Mouse (Mus musculus) intestine, embryonic 15.5 days (tissue): ENCODE data around the gene Eif2a. TPM values are rescaled to one million over a fixed set of nuclear protein-coding genes. Genes with fewer than 3 reads are reported as not detected.

Experiments used
- ATAC-seq: fragments of 200-750 bp; cut with Nextera tagmentation; 2 replicates; pipeline ENCODE4 v1.8.0; 2017; ENCODE audit warnings: moderate TSS enrichment, moderate library complexity
- H3K27ac ChIP-seq: fragments of 300-500 bp; sonication (generic); 2 replicates; pipeline ENCODE4 v1.5.1; 2015; ENCODE audit warnings: mild to moderate bottlenecking, inconsistent platforms
- H3K27me3 ChIP-seq: fragments of 300-500 bp; sonication (generic); replicated peaks from 2 replicates; pipeline ENCODE4 v1.6.1; 2015; ENCODE audit warnings: inconsistent platforms
- H3K36me3 ChIP-seq: fragments of 300-500 bp; sonication (generic); 2 replicates; pipeline ENCODE4 v1.6.1; 2015; ENCODE audit warnings: inconsistent platforms
- H3K4me1 ChIP-seq: fragments of 300-500 bp; sonication (generic); replicated peaks from 2 replicates; pipeline ENCODE4 v1.6.1; 2015; ENCODE audit warnings: inconsistent platforms
- H3K4me2 ChIP-seq: fragments of 300-500 bp; sonication (generic); replicated peaks from 2 replicates; pipeline ENCODE4 v1.6.1; 2015; ENCODE audit warnings: mild to moderate bottlenecking, inconsistent platforms
- H3K4me3 ChIP-seq: fragments of 300-500 bp; sonication (generic); replicated peaks from 2 replicates; pipeline ENCODE4 v1.5.1; 2015; ENCODE audit warnings: inconsistent platforms
- H3K9ac ChIP-seq: fragments of 300-500 bp; sonication (generic); 2 replicates; pipeline ENCODE4 v1.6.1; 2015; ENCODE audit warnings: inconsistent platforms
- H3K9me3 ChIP-seq: fragments of 300-500 bp; sonication (generic); 2 replicates; pipeline ENCODE4 v1.6.1; 2016; ENCODE audit warnings: inconsistent platforms
- WGBS: fragments of 180-500 bp; shearing (Covaris S2); methylation state at CpG from one replicate; pipeline ENCODE4 v1.1.7; 2015; 5-methylcytosine and 5-hydroxymethylcytosine counted together
- polyA plus RNA-seq: library from polyadenylated mRNA; unstranded; fragments of >200 nt; fragmentation: Nextera tagmentation; extraction: Ambion mirVana; gene quantifications from 2 replicates; pipeline ENCODE4 v1.2.1, GENCODE M21; 2015

Eif2a gene
- polyA plus RNA-seq, 1 experiment from 2014 or later, result 58.4 TPM

DNA sequence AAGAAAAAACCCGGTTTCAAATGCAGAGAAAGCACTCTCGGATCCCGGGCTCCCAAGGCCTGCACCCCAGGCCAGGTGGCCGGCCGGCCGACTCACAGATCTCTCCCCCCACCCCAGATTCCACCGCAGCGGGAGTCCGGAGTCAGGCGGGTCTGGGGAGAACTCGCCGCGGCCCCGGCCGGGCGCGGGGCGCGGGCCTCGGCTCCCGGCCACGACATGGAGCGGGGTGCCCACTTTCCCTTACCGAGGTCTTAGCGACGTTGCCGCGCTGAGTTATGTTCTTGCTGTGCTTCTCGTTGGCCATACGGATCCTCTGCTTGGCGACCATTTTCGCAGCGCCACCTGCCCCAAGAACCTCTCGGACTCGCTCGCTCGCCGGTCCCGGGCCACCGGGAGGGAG, 455 bp upstream of the Eif2a start:
- WGBS, result under 1% methylated on average over 40 of the region's 40 CpGs

DNA sequence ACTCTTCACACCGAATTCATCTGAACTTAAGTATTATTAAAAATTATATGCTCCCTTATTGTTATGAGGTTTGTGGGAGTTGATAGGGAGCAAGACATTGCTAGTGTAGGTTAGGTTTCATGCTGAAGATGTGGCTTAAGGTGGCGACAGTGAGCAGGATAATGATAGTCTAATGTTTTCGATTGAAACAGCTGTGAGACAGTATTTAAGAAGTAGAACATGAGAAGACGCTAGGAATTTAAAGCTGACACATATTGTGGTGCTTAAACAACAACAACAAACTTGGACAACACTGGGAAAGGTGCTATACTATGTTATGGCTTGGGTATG, 752 bp downstream of the Eif2a start:
- Histone ChIP-seq H3K9ac (peak overlapping the region; percentile 35), H3K36me3 (0 out of 2 replicates have a peak, but pooled peaks cover 4% of the 10 kb centered on the region), H3K9me3 (no peaks in the 10 kb centered on the region), H3K4me3 (peak overlapping the region; percentile 95), H3K27ac (peak overlapping the region; percentile 13; the same call in 1 of the 2 replicates), H3K27me3 (no peaks in the 10 kb centered on the region), H3K4me1 (no peaks in the 10 kb centered on the region), H3K4me2 (peak overlapping the region; percentile 59)
- 7% methylated on average over 4 of the region's 4 CpGs for WGBS
- no peak for ATAC-seq

More for the DNA sequence above, 455 bp upstream of the Eif2a start:
- Histone ChIP-seq H3K4me2 (peak overlapping the region; percentile 59), H3K27ac (peak overlapping the region; percentile 94), H3K9me3 (no peaks in the 10 kb centered on the region), H3K9ac (peak overlapping the region; percentile 99), H3K27me3 (no peaks in the 10 kb centered on the region), H3K4me3 (peak overlapping the region; percentile 95), H3K4me1 (no peaks in the 10 kb centered on the region), H3K36me3 (0 out of 2 replicates have a peak, but pooled peaks cover 6% of the 10 kb centered on the region)
- ATAC-seq, result peak; percentile 64

DNA sequence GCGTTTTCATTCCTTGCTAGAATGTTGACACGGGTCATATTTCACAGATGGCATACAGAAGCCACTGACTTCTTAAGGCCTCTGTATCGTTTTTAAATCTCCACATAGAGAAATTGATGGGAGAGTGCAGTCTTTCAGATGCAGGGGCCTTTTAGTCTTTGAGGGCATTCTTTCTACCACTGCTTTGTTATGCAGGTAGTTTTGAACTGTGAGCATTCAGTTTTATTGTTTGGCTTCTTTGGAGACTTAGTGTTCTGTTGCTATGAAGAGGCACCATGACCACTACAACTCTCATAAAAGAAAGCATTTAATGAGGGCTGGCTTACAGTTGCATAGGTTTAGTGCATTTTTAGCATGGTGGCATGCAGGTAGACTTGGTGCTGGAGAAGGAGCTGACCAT, 11.0 kb downstream of the Eif2a start:
- WGBS, result 86% methylated on average over 3 of the region's 3 CpGs
- Histone ChIP-seq H3K36me3 (peaks cover 12% of the 10 kb centered on the region; the same call in 1 of the 2 replicates), H3K9ac (no peak overlapping the region), H3K9me3 (no peaks in the 10 kb centered on the region), H3K4me1 (no peaks in the 10 kb centered on the region), H3K27me3 (no peaks in the 10 kb centered on the region), H3K4me3 (no peak overlapping the region), H3K27ac (no peak overlapping the region), H3K4me2 (no peak overlapping the region)
- ATAC-seq, result no peak

DNA sequence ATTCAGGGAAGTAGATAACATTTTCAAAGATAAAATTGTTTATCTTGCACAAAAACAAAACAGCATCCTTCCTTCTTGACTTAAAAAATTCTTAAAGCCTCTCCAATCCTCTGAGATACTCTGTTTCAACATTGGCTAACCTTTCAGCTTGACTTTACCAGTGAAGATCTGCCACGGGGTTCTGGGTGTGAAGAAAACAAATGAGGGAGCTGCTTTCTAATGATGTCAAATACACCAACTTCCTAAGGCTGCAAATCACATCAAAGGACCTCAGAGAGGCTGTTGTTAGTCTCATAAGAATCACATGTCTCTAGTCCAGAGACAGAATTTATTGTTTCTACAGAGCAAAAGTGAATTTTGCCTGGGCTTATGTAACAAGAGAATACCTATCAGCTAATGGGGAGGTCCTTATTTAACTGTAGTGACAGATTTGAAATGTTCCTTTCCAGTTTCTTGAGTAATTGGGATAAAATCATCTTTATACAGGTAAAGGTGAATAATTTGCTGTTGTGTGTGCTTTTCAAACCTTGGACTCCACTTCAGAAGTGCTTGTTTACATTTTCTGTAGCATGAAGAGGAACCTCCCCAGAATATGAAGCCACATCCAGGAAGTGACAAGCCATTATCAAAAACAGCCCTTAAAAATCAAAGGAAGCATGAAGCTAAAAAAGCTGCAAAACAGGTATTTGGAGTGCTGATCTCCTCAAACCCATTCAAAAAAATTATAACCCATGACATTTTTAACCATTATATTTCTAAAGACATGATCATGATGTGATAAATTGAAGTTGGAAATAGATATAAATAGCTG, 26.6 kb downstream of the Eif2a start:
- ATAC-seq, result no peak
- Histone ChIP-seq H3K9ac (no peak overlapping the region), H3K4me3 (no peak overlapping the region), H3K4me2 (no peak overlapping the region), H3K36me3 (peaks cover 18% of the 10 kb centered on the region), H3K27me3 (no peaks in the 10 kb centered on the region), H3K9me3 (no peaks in the 10 kb centered on the region), H3K27ac (no peak overlapping the region), H3K4me1 (no peaks in the 10 kb centered on the region)
- 63% methylated on average over 1 of the region's 1 CpGs for WGBS

DNA sequence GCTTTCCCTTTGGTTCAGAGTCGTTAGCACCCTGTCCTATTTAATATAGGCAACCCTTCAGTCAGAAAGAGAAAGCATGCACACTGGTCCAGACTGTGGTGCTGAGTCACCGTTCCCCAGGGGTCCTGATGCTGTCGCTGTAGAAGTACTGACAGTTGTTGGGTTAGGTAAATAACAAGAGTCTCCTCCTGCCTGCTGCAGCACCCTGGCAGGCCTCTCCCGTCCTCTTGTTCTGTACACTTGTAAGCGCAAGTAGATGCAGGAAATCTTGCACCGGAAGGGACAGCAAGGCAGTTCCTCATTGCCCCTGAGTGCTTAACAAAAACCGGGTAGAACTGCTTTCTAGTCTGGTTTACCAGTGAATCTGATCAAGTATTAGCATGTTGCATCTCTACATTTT, 31.0 kb downstream of the Eif2a start:
- no peak overlapping the region for H3K27ac ChIP-seq
- no peak overlapping the region for H3K4me3 ChIP-seq
- no peak overlapping the region for H3K9ac ChIP-seq
- H3K4me1 ChIP-seq, result no peaks in the 10 kb centered on the region
- H3K36me3 ChIP-seq, result peaks cover 8% of the 10 kb centered on the region
- H3K4me2 ChIP-seq, result no peak overlapping the region
- no peak for ATAC-seq
- WGBS, result 82% methylated on average over 7 of the region's 7 CpGs
- no peaks in the 10 kb centered on the region for H3K9me3 ChIP-seq
- H3K27me3 ChIP-seq, result no peaks in the 10 kb centered on the region

- no peak overlapping the region for H3K4me2 ChIP-seq
- H3K4me3 ChIP-seq, result no peak overlapping the region
- 44% methylated on average over 2 of the region's 2 CpGs for WGBS
- H3K9me3 ChIP-seq, result no peaks in the 10 kb centered on the region
- no peak for ATAC-seq
- H3K27ac ChIP-seq, result no peak overlapping the region
- no peaks in the 10 kb centered on the region for H3K27me3 ChIP-seq
- peaks cover 5% of the 10 kb centered on the region for H3K36me3 ChIP-seq
- H3K9ac ChIP-seq, result no peak overlapping the region
- H3K4me1 ChIP-seq, result no peaks in the 10 kb centered on the region
Observed at GRCm38 (mm10) chr3:58559887-58560286, 34.3 kb downstream of the Eif2a start.

- no peak for ATAC-seq
- Histone ChIP-seq H3K4me1 (no peaks in the 10 kb centered on the region), H3K36me3 (peaks cover 4% of the 10 kb centered on the region), H3K9ac (no peak overlapping the region), H3K27me3 (no peaks in the 10 kb centered on the region), H3K4me3 (no peak overlapping the region), H3K9me3 (no peaks in the 10 kb centered on the region), H3K4me2 (no peak overlapping the region), H3K27ac (no peak overlapping the region)
- 58% methylated on average over 2 of the region's 2 CpGs for WGBS
Observed at GRCm38 (mm10) chr3:58561437-58561836, 35.8 kb downstream of the Eif2a start.

GRCm38 (mm10) chr3:58570821-58571220, 45.2 kb downstream of the Eif2a start:
- ATAC-seq, result no peak
- Histone ChIP-seq H3K4me1 (no peaks in the 10 kb centered on the region), H3K9me3 (no peaks in the 10 kb centered on the region), H3K4me2 (no peak overlapping the region), H3K27me3 (no peaks in the 10 kb centered on the region), H3K9ac (no peak overlapping the region), H3K4me3 (no peak overlapping the region), H3K36me3 (no peaks in the 10 kb centered on the region), H3K27ac (no peak overlapping the region)
- 74% methylated on average over 3 of the region's 3 CpGs for WGBS

- Histone ChIP-seq H3K27me3 (no peaks in the 10 kb centered on the region), H3K36me3 (no peaks in the 10 kb centered on the region), H3K9me3 (no peaks in the 10 kb centered on the region), H3K27ac (peak within 1 kb of the TSS; percentile 99), H3K4me2 (peak within 1 kb of the TSS; percentile 52), H3K4me1 (peaks cover 1% of the 10 kb centered on the region; the same call in 1 of the 2 replicates), H3K4me3 (peak within 1 kb of the TSS; percentile 97), H3K9ac (peak within 1 kb of the TSS; percentile 100)
- WGBS, result 2% methylated on average over 55 of the region's 59 CpGs
- ATAC-seq, result peak; percentile 96
Observed at GRCm38 (mm10) chr3:58576137-58577066, 50.8 kb downstream of the Eif2a start, which contains the start of gene Selenot. Selenot (plus strand) TSS chr3:58576636.

GRCm38 (mm10) chr3:58577067-58577503, 51.5 kb downstream of the Eif2a start:
- peak overlapping the region; percentile 99 for H3K27ac ChIP-seq
- ATAC-seq, result peak; percentile 83
- whole genome bisulfite sequencing, result under 1% methylated on average over 36 of the region's 36 CpGs
- no peaks in the 10 kb centered on the region for H3K36me3 ChIP-seq
- H3K4me3 ChIP-seq, result peak overlapping the region; percentile 97
- H3K4me1 ChIP-seq, result peaks cover 5% of the 10 kb centered on the region; the same call in 1 of the 2 replicates
- no peaks in the 10 kb centered on the region for H3K9me3 ChIP-seq
- no peaks in the 10 kb centered on the region for H3K27me3 ChIP-seq
- H3K4me2 ChIP-seq, result peak overlapping the region; percentile 52
- peak overlapping the region; percentile 100 for H3K9ac ChIP-seq

GRCm38 (mm10) chr3:58577506-58578050, 52.0 kb downstream of the Eif2a start:
- ATAC-seq, result no peak
- H3K4me2 ChIP-seq, result peak overlapping the region; percentile 52
- no peaks in the 10 kb centered on the region for H3K36me3 ChIP-seq
- peaks cover 5% of the 10 kb centered on the region; the same call in 1 of the 2 replicates for H3K4me1 ChIP-seq
- H3K27ac ChIP-seq, result no peak overlapping the region
- peak overlapping the region; percentile 97 for H3K4me3 ChIP-seq
- H3K9ac ChIP-seq, result peak overlapping the region; percentile 100
- H3K27me3 ChIP-seq, result no peaks in the 10 kb centered on the region
- 11% methylated on average over 8 of the region's 8 CpGs for WGBS
- no peaks in the 10 kb centered on the region for H3K9me3 ChIP-seq

DNA sequence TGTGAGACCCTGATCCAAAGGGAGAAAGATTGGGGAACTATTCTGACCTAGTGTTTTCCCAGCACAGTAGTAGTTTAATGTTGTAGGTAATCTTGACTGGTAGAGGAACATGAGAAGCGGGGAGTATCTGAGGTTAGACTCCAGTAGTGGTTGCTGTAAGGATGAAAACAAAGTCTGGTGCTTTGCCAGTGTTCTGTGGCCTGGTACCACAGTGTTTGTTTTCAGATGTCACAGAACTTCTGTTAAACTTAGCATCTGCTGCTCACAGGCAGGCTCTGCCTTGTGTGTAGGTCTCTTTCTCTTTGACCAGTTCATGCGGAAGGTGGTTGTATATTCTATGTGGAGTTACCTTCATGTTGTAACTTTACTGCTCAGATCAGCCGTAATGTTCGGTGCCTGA, 55.9 kb downstream of the Eif2a start:
- Histone ChIP-seq H3K9ac (no peak overlapping the region), H3K4me3 (no peak overlapping the region), H3K27me3 (no peaks in the 10 kb centered on the region), H3K4me1 (peaks cover 5% of the 10 kb centered on the region; the same call in 1 of the 2 replicates), H3K9me3 (no peaks in the 10 kb centered on the region), H3K4me2 (no peak overlapping the region), H3K36me3 (no peaks in the 10 kb centered on the region), H3K27ac (no peak overlapping the region)
- ATAC-seq, result no peak
- WGBS, result 64% methylated on average over 4 of the region's 4 CpGs
